Mouse (Mus musculus): ENCODE data around the gene Spata18. TPM values are rescaled to one million over a fixed set of nuclear protein-coding genes. Genes with fewer than 3 reads are reported as not detected.
A peak's percentile ranks its signal among the peaks of the same experiment; 100 is the strongest.

Gene Spata18
- polyA plus RNA-seq, 1 experiment from 2014 or later: 0.18 TPM

GRCm38 (mm10) chr5:73701063-73701890 lies 50.1 kb downstream of the Spata18 start:
- Histone ChIP-seq H3K27ac (peak overlapping the region; percentile 71), H3K9me3 (replicated peaks) (no peaks in the 10 kb centered on the region), H3K36me3 (no peaks in the 10 kb centered on the region), H3K4me1 (peaks cover 21% of the 10 kb centered on the region), H3K4me2 (no peak overlapping the region), H3K27me3 (no peaks in the 10 kb centered on the region), H3K4me3 (replicated peaks) (no peak overlapping the region), H3K9ac (no peak overlapping the region)
- ATAC-seq (replicated peaks; ENCODE audit: low FRiP score): no peak
- 48% methylated on average over 17 of the region's 17 CpGs for WGBS

DNA sequence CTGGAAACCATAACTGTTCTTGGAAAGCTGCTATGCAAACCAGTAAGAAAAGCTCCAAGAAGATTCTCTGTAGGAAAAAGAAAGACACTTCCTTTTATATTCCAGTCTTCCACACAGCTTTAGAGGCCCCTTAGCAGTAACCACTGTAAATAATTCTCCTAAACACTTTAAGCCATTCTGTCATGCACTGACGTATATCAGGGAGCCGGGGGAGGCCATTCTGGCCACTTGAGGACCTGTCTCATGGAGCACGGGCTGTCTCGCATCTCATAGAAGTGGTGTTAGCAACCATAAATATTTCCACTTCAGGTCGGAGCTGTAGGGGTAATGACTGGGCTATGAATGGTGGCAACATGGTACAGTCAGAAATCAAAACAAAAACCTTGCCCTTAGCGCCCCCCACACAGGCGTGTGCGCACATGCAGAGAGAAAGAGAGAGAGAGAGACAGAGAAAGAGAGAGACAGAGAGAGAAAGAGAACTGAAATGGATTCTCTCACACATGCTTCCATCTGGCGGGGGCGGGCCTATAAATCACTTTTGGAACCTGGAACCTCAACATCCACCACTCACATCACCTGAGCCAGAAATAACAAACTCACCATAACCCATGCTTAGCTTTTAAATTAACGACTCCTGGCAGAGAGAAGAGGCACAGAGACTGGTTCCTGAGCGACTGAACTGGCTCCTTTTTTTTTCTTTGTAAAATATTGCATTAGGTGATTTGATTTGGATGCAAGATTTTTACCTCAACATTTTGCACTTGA lies 50.9 kb downstream of the Spata18 start:
- peak; percentile 49 for ATAC-seq (replicated peaks; ENCODE audit: low FRiP score)
- WGBS: 27% methylated on average over 12 of the region's 12 CpGs
- peak overlapping the region; percentile 71 for H3K27ac ChIP-seq

GRCm38 (mm10) chr5:73703096-73703495 lies 51.9 kb downstream of the Spata18 start:
- no peak for ATAC-seq (replicated peaks; ENCODE audit: low FRiP score)
- 94% methylated on average over 4 of the region's 4 CpGs for WGBS

More for the DNA sequence above, 50.9 kb downstream of the Spata18 start:
- H3K9me3 ChIP-seq (replicated peaks): no peaks in the 10 kb centered on the region
- no peaks in the 10 kb centered on the region for H3K27me3 ChIP-seq
- H3K4me2 ChIP-seq: no peak overlapping the region; the same call in 1 of the 2 replicates
- no peak overlapping the region for H3K9ac ChIP-seq
- H3K4me1 ChIP-seq: peaks cover 21% of the 10 kb centered on the region
- no peak overlapping the region for H3K4me3 ChIP-seq (replicated peaks)
- H3K36me3 ChIP-seq: no peaks in the 10 kb centered on the region

GRCm38 (mm10) chr5:73704263-73704662 lies 53.1 kb downstream of the Spata18 start:
- H3K4me3 ChIP-seq (replicated peaks): no peak overlapping the region
- H3K36me3 ChIP-seq: no peaks in the 10 kb centered on the region
- peaks cover 21% of the 10 kb centered on the region for H3K4me1 ChIP-seq
- H3K27me3 ChIP-seq: no peaks in the 10 kb centered on the region
- ATAC-seq (replicated peaks; ENCODE audit: low FRiP score): no peak
- no peak overlapping the region for H3K27ac ChIP-seq
- WGBS: 42% methylated on average over 14 of the region's 14 CpGs
- H3K4me2 ChIP-seq: no peak overlapping the region
- no peak overlapping the region for H3K9ac ChIP-seq
- no peaks in the 10 kb centered on the region for H3K9me3 ChIP-seq (replicated peaks)

More at GRCm38 (mm10) chr5:73703096-73703495, 51.9 kb downstream of the Spata18 start:
- Histone ChIP-seq H3K4me3 (replicated peaks) (no peak overlapping the region), H3K27me3 (no peaks in the 10 kb centered on the region), H3K36me3 (no peaks in the 10 kb centered on the region), H3K9ac (no peak overlapping the region), H3K4me1 (peaks cover 21% of the 10 kb centered on the region), H3K9me3 (replicated peaks) (no peaks in the 10 kb centered on the region), H3K27ac (peak overlapping the region; percentile 13; the same call in 1 of the 2 replicates), H3K4me2 (no peak overlapping the region)

GRCm38 (mm10) chr5:73704757-73705156 lies 53.6 kb downstream of the Spata18 start:
- no peak overlapping the region for H3K4me2 ChIP-seq
- no peaks in the 10 kb centered on the region for H3K9me3 ChIP-seq (replicated peaks)
- WGBS: 81% methylated on average over 8 of the region's 8 CpGs
- H3K4me1 ChIP-seq: peaks cover 21% of the 10 kb centered on the region
- no peak overlapping the region for H3K4me3 ChIP-seq (replicated peaks)
- no peaks in the 10 kb centered on the region for H3K27me3 ChIP-seq
- H3K9ac ChIP-seq: no peak overlapping the region
- H3K36me3 ChIP-seq: no peaks in the 10 kb centered on the region
- ATAC-seq (replicated peaks; ENCODE audit: low FRiP score): no peak
- no peak overlapping the region for H3K27ac ChIP-seq

DNA sequence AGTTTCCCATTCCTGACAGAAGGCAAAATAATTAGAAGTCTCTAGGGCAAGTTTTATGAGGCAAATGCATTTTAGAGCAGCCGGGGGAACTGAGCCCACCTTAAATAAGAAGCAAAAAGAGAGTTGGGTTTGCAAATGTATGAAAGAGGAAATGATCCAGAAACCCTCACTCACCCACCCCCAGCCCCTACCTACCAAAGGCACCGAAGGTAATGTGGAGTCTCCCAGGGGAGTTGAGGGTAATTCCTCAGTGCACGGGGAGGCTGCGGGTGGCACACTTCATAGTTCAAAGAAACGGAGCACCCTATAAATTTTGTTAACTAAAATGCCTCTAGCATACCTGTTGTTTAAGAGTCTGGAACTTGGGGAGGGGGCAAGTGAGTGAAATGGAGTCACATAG lies 54.1 kb downstream of the Spata18 start:
- Histone ChIP-seq H3K4me1 (peaks cover 21% of the 10 kb centered on the region), H3K27me3 (no peaks in the 10 kb centered on the region), H3K4me3 (replicated peaks) (no peak overlapping the region), H3K4me2 (no peak overlapping the region), H3K27ac (no peak overlapping the region), H3K9ac (no peak overlapping the region), H3K9me3 (replicated peaks) (no peaks in the 10 kb centered on the region), H3K36me3 (no peaks in the 10 kb centered on the region)
- no peak for ATAC-seq (replicated peaks; ENCODE audit: low FRiP score)
- WGBS: 36% methylated on average over 5 of the region's 5 CpGs

DNA sequence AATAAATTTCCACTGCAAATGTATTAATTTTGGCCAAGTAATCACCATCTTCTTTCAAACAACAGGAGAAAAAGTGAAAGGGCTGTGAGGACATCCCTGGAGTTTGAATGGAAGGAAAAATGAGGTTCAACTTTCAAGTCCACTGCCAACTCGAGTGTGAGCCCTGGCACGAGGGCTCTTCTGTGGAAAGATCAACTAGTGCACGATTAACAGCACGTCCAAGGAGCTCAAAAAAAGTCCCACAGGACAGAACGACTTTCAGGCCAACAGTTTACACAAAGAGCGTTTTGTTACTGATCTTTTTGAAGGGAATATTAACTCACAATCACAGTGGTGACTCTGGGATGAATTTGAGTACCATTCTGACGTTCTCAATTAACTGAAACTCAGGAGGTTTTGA lies 61.7 kb downstream of the Spata18 start:
- no peaks in the 10 kb centered on the region for H3K27me3 ChIP-seq
- no peak for ATAC-seq (replicated peaks; ENCODE audit: low FRiP score)
- no peak overlapping the region for H3K4me2 ChIP-seq
- H3K4me1 ChIP-seq: no peaks in the 10 kb centered on the region
- H3K9ac ChIP-seq: no peak overlapping the region
- no peak overlapping the region for H3K4me3 ChIP-seq (replicated peaks)
- H3K27ac ChIP-seq: no peak overlapping the region
- no peaks in the 10 kb centered on the region for H3K9me3 ChIP-seq (replicated peaks)
- 70% methylated on average over 7 of the region's 7 CpGs for WGBS
- H3K36me3 ChIP-seq: no peaks in the 10 kb centered on the region

- H3K4me1 ChIP-seq: peaks cover 3% of the 10 kb centered on the region; the same call in 1 of the 2 replicates
- H3K27me3 ChIP-seq: no peaks in the 10 kb centered on the region
- H3K36me3 ChIP-seq: no peaks in the 10 kb centered on the region
- H3K4me2 ChIP-seq: no peak overlapping the region
- H3K9ac ChIP-seq: no peak overlapping the region
- H3K27ac ChIP-seq: no peak overlapping the region
- H3K4me3 ChIP-seq (replicated peaks): no peak overlapping the region
- H3K9me3 ChIP-seq (replicated peaks): no peaks in the 10 kb centered on the region
- 73% methylated on average over 2 of the region's 2 CpGs for WGBS
- no peak for ATAC-seq (replicated peaks; ENCODE audit: low FRiP score)
Measured at GRCm38 (mm10) chr5:73716941-73717340, 65.8 kb downstream of the Spata18 start.

DNA sequence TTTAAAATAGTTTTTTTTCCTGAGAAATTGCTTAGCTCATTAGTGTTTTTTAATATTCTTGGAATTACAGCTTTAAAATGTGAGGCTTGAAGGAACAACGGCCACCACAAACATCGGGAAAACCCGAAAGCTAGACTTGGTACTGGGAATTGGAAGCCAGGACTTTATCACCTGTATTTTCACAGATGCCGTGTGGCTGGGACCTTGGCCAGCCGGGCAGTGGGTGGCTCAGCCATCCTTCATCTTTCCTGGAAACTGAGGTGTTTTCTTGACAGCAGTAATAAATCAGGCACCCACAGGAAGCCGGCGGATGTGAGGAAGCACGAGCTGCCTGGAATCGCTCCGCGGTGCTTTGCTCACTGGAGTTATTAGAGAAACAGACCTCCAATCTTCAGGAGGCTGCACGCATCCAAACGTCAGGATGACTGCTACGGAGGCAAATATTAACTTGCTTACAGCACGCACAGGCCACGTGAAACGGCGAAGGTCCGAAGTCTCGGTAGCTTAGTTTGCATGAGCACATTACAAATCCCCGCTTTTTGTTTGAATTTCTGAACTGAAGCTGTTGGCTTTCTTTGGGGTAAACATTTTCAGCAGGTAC lies 70.6 kb downstream of the Spata18 start:
- H3K4me2 ChIP-seq: peak overlapping the region; percentile 26
- H3K9ac ChIP-seq: no peak overlapping the region
- H3K4me1 ChIP-seq: peaks cover 5% of the 10 kb centered on the region; the same call in 1 of the 2 replicates
- H3K4me3 ChIP-seq (replicated peaks): no peak overlapping the region
- no peaks in the 10 kb centered on the region for H3K27me3 ChIP-seq
- no peaks in the 10 kb centered on the region for H3K36me3 ChIP-seq
- WGBS: 49% methylated on average over 21 of the region's 21 CpGs
- H3K9me3 ChIP-seq (replicated peaks): no peaks in the 10 kb centered on the region
- ATAC-seq (replicated peaks; ENCODE audit: low FRiP score): no peak
- H3K27ac ChIP-seq: no peak overlapping the region

- Histone ChIP-seq H3K9ac (no peak overlapping the region), H3K4me3 (replicated peaks) (no peak overlapping the region), H3K36me3 (no peaks in the 10 kb centered on the region), H3K27me3 (no peaks in the 10 kb centered on the region), H3K9me3 (replicated peaks) (no peaks in the 10 kb centered on the region), H3K27ac (no peak overlapping the region), H3K4me1 (peaks cover 15% of the 10 kb centered on the region), H3K4me2 (no peak overlapping the region)
- no peak for ATAC-seq (replicated peaks; ENCODE audit: low FRiP score)
- 87% methylated on average over 4 of the region's 4 CpGs for WGBS
Measured at GRCm38 (mm10) chr5:73725981-73726380, 74.8 kb downstream of the Spata18 start.

DNA sequence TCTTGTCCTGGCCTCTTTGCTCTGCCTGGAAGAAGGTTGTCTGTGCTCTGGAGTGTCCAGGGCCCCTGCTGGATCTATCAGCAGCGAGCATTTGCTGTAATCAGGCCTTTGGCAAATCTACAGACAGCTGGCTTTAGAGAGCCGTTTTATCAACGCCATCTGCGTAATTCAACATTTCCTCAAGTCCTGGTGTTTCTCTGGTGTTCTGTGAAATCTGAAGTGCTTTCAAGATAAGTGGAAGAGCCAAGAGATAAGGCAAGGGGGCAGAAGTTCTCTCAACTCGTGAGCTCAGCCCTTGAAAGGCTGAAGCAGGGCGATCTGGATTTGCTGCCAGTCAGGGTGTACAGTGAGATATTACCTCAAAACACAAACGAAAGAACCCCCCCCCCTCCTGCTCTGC lies 77.5 kb downstream of the Spata18 start:
- no peak overlapping the region for H3K9ac ChIP-seq
- ATAC-seq (replicated peaks; ENCODE audit: low FRiP score): no peak
- H3K4me2 ChIP-seq: no peak overlapping the region
- H3K27ac ChIP-seq: no peak overlapping the region
- H3K4me1 ChIP-seq: peaks cover 21% of the 10 kb centered on the region
- H3K4me3 ChIP-seq (replicated peaks): no peak overlapping the region
- H3K36me3 ChIP-seq: no peaks in the 10 kb centered on the region
- 76% methylated on average over 7 of the region's 7 CpGs for WGBS
- H3K27me3 ChIP-seq: no peaks in the 10 kb centered on the region
- H3K9me3 ChIP-seq (replicated peaks): no peaks in the 10 kb centered on the region

Data from kidney, embryonic 15.5 days (tissue).